Mouse (Mus musculus) midbrain, embryonic 14.5 days (tissue): ENCODE data around the gene Gcgr. TPM values are rescaled to one million over a fixed set of nuclear protein-coding genes. Genes with fewer than 3 reads are reported as not detected.

Source experiments
- polyA plus RNA-seq: library from polyadenylated mRNA; unstranded; fragments of >200 nt; fragmentation: Nextera tagmentation; extraction: Ambion mirVana; gene quantifications from 2 replicates; pipeline ENCODE4 v1.2.1, GENCODE M21; 2014

Gene Gcgr
- polyA plus RNA-seq, 1 experiment from 2014 or later: 0.21 TPM

Other genes starting within 250 kb of the Gcgr start
- 4,502 and 4,930 TPM in 2 replicates for gene Actg1, start 182.2 kb upstream of the Gcgr start, polyA plus RNA-seq
- 1.7 and 2.5 TPM in 2 replicates for gene Fscn2, start 169.2 kb upstream of the Gcgr start, polyA plus RNA-seq
- gene Faap100, start 151.9 kb upstream of the Gcgr start, polyA plus RNA-seq: 95.9 and 114 TPM in 2 replicates
- gene Nploc4, start 93.0 kb upstream of the Gcgr start, polyA plus RNA-seq: 32.2 and 41.3 TPM in 2 replicates
- not detected in 2 replicates for gene Tspan10, start 88.1 kb upstream of the Gcgr start, polyA plus RNA-seq
- 0.32 TPM in 1 of 2 replicates, not detected in the other for gene Pde6g, start 77.2 kb upstream of the Gcgr start, polyA plus RNA-seq
- 11.2 and 12.5 TPM in 2 replicates for gene Oxld1, start 72.6 kb upstream of the Gcgr start, polyA plus RNA-seq
- gene Ccdc137, start 72.6 kb upstream of the Gcgr start, polyA plus RNA-seq: 17.8 and 19.9 TPM in 2 replicates
- gene Arl16, start 63.1 kb upstream of the Gcgr start, polyA plus RNA-seq: 48.8 and 56.9 TPM in 2 replicates
- gene Mrpl12, start 46.1 kb upstream of the Gcgr start, polyA plus RNA-seq: 113 and 151 TPM in 2 replicates
- 23.6 and 28.4 TPM in 2 replicates for gene Slc25a10, start 38.9 kb upstream of the Gcgr start, polyA plus RNA-seq
- 268 and 318 TPM in 2 replicates for gene Mcrip1, start 19.0 kb downstream of the Gcgr start, polyA plus RNA-seq
- not detected in 2 replicates for gene Ppp1r27, start 20.4 kb downstream of the Gcgr start, polyA plus RNA-seq
- gene P4hb, start 42.6 kb downstream of the Gcgr start, polyA plus RNA-seq: 241 and 300 TPM in 2 replicates
- gene Arhgdia, start 50.9 kb downstream of the Gcgr start, polyA plus RNA-seq: 353 and 438 TPM in 2 replicates
- gene Alyref, start 67.7 kb downstream of the Gcgr start, polyA plus RNA-seq: 277 and 282 TPM in 2 replicates
- 210 and 266 TPM in 2 replicates for gene Anapc11, start 67.7 kb downstream of the Gcgr start, polyA plus RNA-seq
- 0.77 and 0.82 TPM in 2 replicates for gene Npb, start 77.8 kb downstream of the Gcgr start, polyA plus RNA-seq
- 148 and 181 TPM in 2 replicates for gene Pcyt2, start 87.2 kb downstream of the Gcgr start, polyA plus RNA-seq
- gene Sirt7, start 94.5 kb downstream of the Gcgr start, polyA plus RNA-seq: 38.4 and 39.5 TPM in 2 replicates
- gene Mafg, start 102.9 kb downstream of the Gcgr start, polyA plus RNA-seq: 37.4 and 42.5 TPM in 2 replicates
- 17.0 and 18.5 TPM in 2 replicates for gene Pycr1, start 113.1 kb downstream of the Gcgr start, polyA plus RNA-seq
- gene Myadml2, start 117.5 kb downstream of the Gcgr start, polyA plus RNA-seq: 0.51 and 1.5 TPM in 2 replicates
- 0.59 and 1.3 TPM in 2 replicates for gene Notum, start 130.5 kb downstream of the Gcgr start, polyA plus RNA-seq
- gene Aspscr1, start 142.3 kb downstream of the Gcgr start, polyA plus RNA-seq: 136 and 141 TPM in 2 replicates
- gene Cenpx, start 183.0 kb downstream of the Gcgr start, polyA plus RNA-seq: 99.1 and 105 TPM in 2 replicates
- 50.4 and 72.1 TPM in 2 replicates for gene Lrrc45, start 183.2 kb downstream of the Gcgr start, polyA plus RNA-seq
- 113 and 646 TPM in 2 replicates for gene Rac3, start 190.8 kb downstream of the Gcgr start, polyA plus RNA-seq
- 6.0 and 8.6 TPM in 2 replicates for gene Dcxr, start 196.6 kb downstream of the Gcgr start, polyA plus RNA-seq
- gene Cbr2, start 201.4 kb downstream of the Gcgr start, polyA plus RNA-seq: 0.51 TPM in 1 of 2 replicates, not detected in the other
- 2.0 and 2.2 TPM in 2 replicates for gene Hmga1b, start 232.1 kb downstream of the Gcgr start, polyA plus RNA-seq